Mouse (Mus musculus): Measurements from ENCODE around the gene Gm14214.

DNA sequence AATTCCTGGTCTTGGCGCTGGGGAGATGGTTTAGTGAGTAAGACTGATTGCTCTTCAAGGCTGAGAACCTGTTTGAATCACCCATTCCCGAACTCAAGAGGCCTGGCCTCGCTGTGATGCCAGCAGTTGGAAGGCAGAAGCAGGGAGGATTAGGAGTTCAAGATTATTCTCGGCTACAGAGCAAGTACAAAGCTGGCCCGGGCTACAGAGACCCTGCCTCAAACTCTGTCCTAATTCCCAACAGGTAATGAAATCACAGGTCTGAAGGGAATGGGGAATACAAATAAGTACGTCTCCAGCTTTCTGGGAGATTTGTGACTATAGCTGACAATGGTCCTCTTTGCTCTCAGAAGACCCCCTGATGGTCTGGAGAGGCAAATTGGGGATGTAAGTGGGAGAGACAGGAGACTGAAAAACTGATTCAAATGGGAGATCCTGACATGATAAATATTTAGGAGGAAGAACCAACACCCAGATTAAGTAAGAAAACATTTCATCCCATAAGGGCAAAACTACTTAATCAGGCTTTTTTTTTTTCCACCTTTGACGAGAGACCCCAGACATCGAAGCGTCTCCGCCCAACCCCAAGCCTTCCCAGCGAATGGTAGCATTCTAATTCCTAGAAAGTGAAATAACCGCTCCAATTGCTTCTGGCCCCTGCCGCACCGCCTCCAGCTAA, 20.3 kb upstream of the Gm14214 start:
- TF ChIP-seq POLR2A (IDR thresholded peaks at IDR 0.05; ENCODE audit: borderline replicate concordance, insufficient read depth, low read length) (no peak), CTCF (IDR thresholded peaks at IDR 0.05; ENCODE audit: borderline replicate concordance, insufficient read depth, low read depth, low read length) (no peak)
